Mouse (Mus musculus) MEL (cell line): ENCODE data around the gene Lonrf2. TPM values are rescaled to one million over a fixed set of nuclear protein-coding genes. Genes with fewer than 3 reads are reported as not detected.
A peak's percentile ranks its signal among the peaks of the same experiment; 100 is the strongest.

Experiments used
- DNase-seq: peaks from one replicate; pipeline ENCODE4 v3.0.0; 2011; ENCODE audit warnings: low read depth, low spot score
- H3K27ac ChIP-seq: 2 replicates; pipeline ENCODE4 v1.5.1; 2012; ENCODE audit warnings: low read depth, mild to moderate bottlenecking, control low read depth, low read length, moderate library complexity; ENCODE audit not compliant: control insufficient read depth
- H3K27me3 ChIP-seq, 2 experiments: fragments of 150-350 bp in 1 of 2; sonication (generic) in 1 of 2; 2 replicates each; pipeline ENCODE4 v1.6.1; 2012; ENCODE audit warnings: low read length in 2 of 2, mild to moderate bottlenecking in 2 of 2, improper control_type of control experiment in 1 of 2, moderate library complexity in 1 of 2; ENCODE audit not compliant: insufficient read depth in 2 of 2, control insufficient read depth in 1 of 2
- H3K36me3 ChIP-seq, 2 experiments: 2 replicates each; pipeline ENCODE4 v1.6.1; 2012 to 2014; ENCODE audit warnings: low read length in 2 of 2, improper control_type of control experiment in 1 of 2, inconsistent platforms in 1 of 2, mild to moderate bottlenecking in 1 of 2; ENCODE audit not compliant: insufficient read depth in 2 of 2, control insufficient read depth in 1 of 2
- H3K4me1 ChIP-seq, 2 experiments: fragments of 150-350 bp in 1 of 2; sonication (generic) in 1 of 2; 2 replicates each; pipeline ENCODE4 v1.6.1; 2012; ENCODE audit warnings: low read length in 2 of 2, improper control_type of control experiment in 1 of 2, mild to moderate bottlenecking in 1 of 2; ENCODE audit not compliant: insufficient read depth in 2 of 2, control insufficient read depth in 1 of 2
- H3K4me3 ChIP-seq, 2 experiments: fragments of 150-350 bp in 1 of 2; sonication (generic) in 1 of 2; 2 replicates each; pipeline ENCODE4 v1.5.1; 2012; ENCODE audit warnings: low read depth in 2 of 2, low read length in 2 of 2, mild to moderate bottlenecking in 2 of 2, moderate library complexity in 2 of 2, control low read depth in 1 of 2, improper control_type of control experiment in 1 of 2; ENCODE audit not compliant: control insufficient read depth in 1 of 2, insufficient read depth in 1 of 2
- H3K79me2 ChIP-seq: 2 replicates; pipeline ENCODE4 v1.6.1; 2012; ENCODE audit warnings: mild to moderate bottlenecking, low read length, moderate library complexity; ENCODE audit not compliant: control insufficient read depth, poor library complexity, insufficient read depth
- H3K9ac ChIP-seq: 2 replicates; pipeline ENCODE4 v1.6.1; 2012; ENCODE audit warnings: low read depth, mild to moderate bottlenecking, control low read depth, low read length, moderate library complexity; ENCODE audit not compliant: control insufficient read depth, poor library complexity, severe bottlenecking
- H3K9me3 ChIP-seq: fragments of 150-350 bp; sonication (generic); replicated peaks from 2 replicates; pipeline ENCODE4 v1.6.1; 2012; ENCODE audit warnings: mild to moderate bottlenecking, low read length, improper control_type of control experiment, moderate library complexity; ENCODE audit not compliant: insufficient read depth
- CHD1 ChIP-seq: IDR thresholded peaks from 2 replicates; pipeline ENCODE4 v1.6.1; 2012; ENCODE audit warnings: low read depth, mild to moderate bottlenecking, inconsistent platforms, low read length, improper control_type of control experiment
- CHD2 ChIP-seq: IDR thresholded peaks from 2 replicates; pipeline ENCODE4 v1.6.1; 2011; ENCODE audit warnings: low read length, improper control_type of control experiment
- CTCF ChIP-seq, 3 experiments: IDR thresholded peaks in 2 of 3; conservative IDR thresholded peaks in 1 of 3; 2 replicates each; pipeline ENCODE4 v1.5.1; 2011 to 2012; ENCODE audit warnings: low read length in 3 of 3, low read depth in 2 of 3, mild to moderate bottlenecking in 2 of 3, improper control_type of control experiment in 1 of 3, inconsistent platforms in 1 of 3, mixed read lengths in 1 of 3, moderate library complexity in 1 of 3; ENCODE audit not compliant: control insufficient read depth in 1 of 3, insufficient read depth in 1 of 3, poor library complexity in 1 of 3, severe bottlenecking in 1 of 3
- ELF1 ChIP-seq: IDR thresholded peaks from 2 replicates; pipeline ENCODE4 v1.6.1; 2014; ENCODE audit warnings: low read depth, mild to moderate bottlenecking, inconsistent platforms, low read length, improper control_type of control experiment, moderate library complexity
- EP300 ChIP-seq, 2 experiments: IDR thresholded peaks; 2 replicates each; pipeline ENCODE4 v1.6.1; 2011; ENCODE audit warnings: improper control_type of control experiment in 2 of 2, low read length in 2 of 2, low read depth in 1 of 2, mild to moderate bottlenecking in 1 of 2
- ETS1 ChIP-seq: IDR thresholded peaks from 2 replicates; pipeline ENCODE4 v1.6.1; 2012; ENCODE audit warnings: low read depth, mild to moderate bottlenecking, inconsistent platforms, low read length, improper control_type of control experiment, moderate library complexity
- GABPA ChIP-seq: IDR thresholded peaks from 2 replicates; pipeline ENCODE4 v1.6.1; 2012; ENCODE audit warnings: low read depth, mild to moderate bottlenecking, inconsistent platforms, low read length, improper control_type of control experiment, moderate library complexity
- HCFC1 ChIP-seq: IDR thresholded peaks from 2 replicates; pipeline ENCODE4 v1.6.1; 2012; ENCODE audit warnings: low read depth, mild to moderate bottlenecking, inconsistent platforms, low read length, improper control_type of control experiment, moderate library complexity
- KAT2A ChIP-seq: conservative IDR thresholded peaks from 2 replicates; pipeline ENCODE4 v1.6.1; 2012; ENCODE audit warnings: low read depth, low read length, improper control_type of control experiment, inconsistent platforms
- MAFK ChIP-seq: IDR thresholded peaks from 2 replicates; pipeline ENCODE4 v1.6.1; 2011; ENCODE audit warnings: low read depth, mild to moderate bottlenecking, low read length, improper control_type of control experiment, borderline replicate concordance
- MAZ ChIP-seq: IDR thresholded peaks from 2 replicates; pipeline ENCODE4 v1.6.1; 2012; ENCODE audit warnings: low read depth, mild to moderate bottlenecking, inconsistent platforms, low read length, improper control_type of control experiment
- MEF2A ChIP-seq: IDR thresholded peaks from 2 replicates; pipeline ENCODE4 v1.6.1; 2014; ENCODE audit warnings: low read depth, mild to moderate bottlenecking, inconsistent platforms, low read length, improper control_type of control experiment; ENCODE audit not compliant: poor library complexity, insufficient replicate concordance, severe bottlenecking; ENCODE audit errors: extremely low read depth
- MXI1 ChIP-seq: IDR thresholded peaks from 2 replicates; pipeline ENCODE4 v1.6.1; 2011; ENCODE audit warnings: mild to moderate bottlenecking, low read depth, low read length, improper control_type of control experiment
- MYB ChIP-seq: IDR thresholded peaks from 2 replicates; pipeline ENCODE4 v1.6.1; 2011; ENCODE audit warnings: mild to moderate bottlenecking, low read depth, low read length, improper control_type of control experiment
- MYC ChIP-seq: IDR thresholded peaks from 2 replicates; pipeline ENCODE4 v1.6.1; 2011; ENCODE audit warnings: low read depth, mild to moderate bottlenecking, low read length, improper control_type of control experiment, moderate library complexity
- POLR2A ChIP-seq, 2 experiments: IDR thresholded peaks; 2 replicates each; pipeline ENCODE4 v1.6.1; 2011 to 2012; ENCODE audit warnings: low read length in 2 of 2, mild to moderate bottlenecking in 2 of 2, control low read depth in 1 of 2, improper control_type of control experiment in 1 of 2, low read depth in 1 of 2, moderate library complexity in 1 of 2; ENCODE audit not compliant: control insufficient read depth in 1 of 2, insufficient read depth in 1 of 2, poor library complexity in 1 of 2
- POLR2AphosphoS2 ChIP-seq: IDR thresholded peaks from 2 replicates; pipeline ENCODE4 v1.6.1; 2011; ENCODE audit warnings: low read length, improper control_type of control experiment
- POLR2AphosphoS5 ChIP-seq: IDR thresholded peaks from 2 replicates; pipeline ENCODE4 v1.6.1; 2012; ENCODE audit warnings: low read depth, borderline replicate concordance, mild to moderate bottlenecking, inconsistent platforms, low read length, moderate library complexity, mixed read lengths
- RAD21 ChIP-seq: IDR thresholded peaks from 2 replicates; pipeline ENCODE4 v1.6.1; 2011; ENCODE audit warnings: mild to moderate bottlenecking, low read depth, low read length, improper control_type of control experiment
- SMC3 ChIP-seq: IDR thresholded peaks from 2 replicates; pipeline ENCODE4 v1.6.1; 2011; ENCODE audit warnings: low read depth, low read length, improper control_type of control experiment
- TCF12 ChIP-seq: IDR thresholded peaks from 2 replicates; pipeline ENCODE4 v1.6.1; 2014; ENCODE audit warnings: low read depth, mild to moderate bottlenecking, inconsistent platforms, low read length, improper control_type of control experiment, moderate library complexity
- USF1 ChIP-seq: IDR thresholded peaks from 2 replicates; pipeline ENCODE4 v1.6.1; 2014; ENCODE audit warnings: low read depth, mild to moderate bottlenecking, inconsistent platforms, low read length, improper control_type of control experiment, moderate library complexity
- ZC3H11A ChIP-seq: IDR thresholded peaks from 2 replicates; pipeline ENCODE4 v1.6.1; 2012; ENCODE audit warnings: low read depth, mild to moderate bottlenecking, inconsistent platforms, low read length, improper control_type of control experiment
- ZMIZ1 ChIP-seq: IDR thresholded peaks from 2 replicates; pipeline ENCODE4 v1.6.1; 2012; ENCODE audit warnings: low read depth, mild to moderate bottlenecking, inconsistent platforms, low read length, improper control_type of control experiment, moderate library complexity
- polyA plus RNA-seq, 2 experiments: library from polyadenylated mRNA; stranded (reverse) in 1 of 2; unstranded in 1 of 2; fragments of >175 nt in 1 of 2; fragments of >200 nt in 1 of 2; gene quantifications; 2 replicates each; pipeline versions ENCODE4 v1.2.1 to v1.2.4; 2012; ENCODE audit warnings: low replicate concordance in 2 of 2, low read depth in 1 of 2; ENCODE audit not compliant: insufficient read length in 2 of 2, insufficient read depth in 1 of 2, missing spikeins in 1 of 2
- total RNA-seq: library from RNA; depleted of rRNA; stranded (reverse); fragments of 300-350 nt; gene quantifications from 2 replicates; pipeline ENCODE4 v1.2.3, GENCODE M21; 2012

The Lonrf2 gene
- total and polyA plus RNA-seq, 3 experiments, result not detected

DNA sequence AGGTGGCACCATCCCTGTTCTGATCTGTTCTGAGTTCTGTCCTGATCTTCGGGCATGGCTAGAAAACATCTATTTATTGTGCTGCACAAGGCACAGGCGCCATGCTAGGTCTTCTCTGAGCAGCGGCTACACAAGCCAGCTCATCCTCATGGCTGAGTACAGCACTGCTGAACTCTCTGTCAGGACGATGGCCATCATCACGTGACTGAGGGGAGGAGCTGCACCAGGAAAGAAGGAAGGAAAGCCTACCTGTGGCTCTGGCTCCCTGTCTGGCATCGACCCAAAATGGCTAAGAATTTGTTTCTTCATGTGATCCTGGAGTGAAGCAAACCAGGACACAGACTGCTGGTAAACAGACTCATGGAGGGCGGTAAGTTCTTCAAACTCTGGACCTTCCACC, 36.1 kb downstream of the Lonrf2 start:
- Histone ChIP-seq H3K9me3 (no peaks in the 10 kb centered on the region), H3K79me2 (no peaks in the 10 kb centered on the region), H3K36me3 (no peaks in the 10 kb centered on the region), H3K4me1 (no peaks in the 10 kb centered on the region), H3K9ac (no peak overlapping the region), H3K27me3 (peaks cover 1 to 6% of the 10 kb centered on the region in 2 experiments), H3K27ac (no peak overlapping the region), H3K4me3 (no peak overlapping the region)
- DNase-seq, result no peak
- TF ChIP-seq MEF2A (no peak), MYB (no peak), USF1 (peak; percentile 56; the same call in 1 of the 2 replicates)

DNA sequence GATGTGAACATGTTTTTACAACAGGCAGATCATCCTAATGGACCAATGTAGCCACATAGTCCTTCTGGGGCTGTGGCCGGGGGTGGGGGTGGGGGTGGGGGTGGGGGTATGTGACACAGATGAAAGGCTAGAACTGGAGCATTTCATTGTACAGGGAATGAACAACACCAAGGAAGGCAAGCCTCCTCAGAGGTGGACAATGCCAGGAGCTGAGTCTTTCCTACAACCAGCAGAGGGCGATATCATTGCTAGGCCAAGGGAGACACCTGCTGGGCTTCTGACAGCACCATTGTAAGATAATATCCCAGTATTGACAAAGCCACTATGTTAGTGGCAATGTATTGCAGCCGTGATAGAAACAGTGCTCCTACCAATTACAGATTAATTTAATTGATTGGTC, 37.2 kb downstream of the Lonrf2 start:
- H3K9ac ChIP-seq, result no peak overlapping the region
- peak; percentile 67 for DNase-seq
- H3K27ac ChIP-seq, result no peak overlapping the region
- H3K9me3 ChIP-seq, result no peaks in the 10 kb centered on the region
- no peaks in the 10 kb centered on the region for H3K79me2 ChIP-seq
- no peak overlapping the region for H3K4me3 ChIP-seq
- peaks cover 1 to 6% of the 10 kb centered on the region in 2 experiments for H3K27me3 ChIP-seq
- H3K4me1 ChIP-seq, result no peaks in the 10 kb centered on the region
- H3K36me3 ChIP-seq, result no peaks in the 10 kb centered on the region
- TF ChIP-seq KAT2A (no peak), EP300 (IDR thresholded peaks at IDR 0.05; ENCODE audit: low read depth in 1 of 2, low read length in 2 of 2) (no peak), CHD2 (no peak), MEF2A (no peak), POLR2AphosphoS2 (no peak), POLR2A (IDR thresholded peaks at IDR 0.05; ENCODE audit: control insufficient read depth in 1 of 2, insufficient read depth in 1 of 2, low read depth in 1 of 2, low read length in 2 of 2, poor library complexity in 1 of 2) (no peak), SMC3 (peak; percentile 86), MYB (no peak), MAZ (no peak), ELF1 (no peak), MYC (no peak), ETS1 (no peak), ZC3H11A (peak; percentile 68), HCFC1 (no peak), GABPA (no peak), POLR2AphosphoS5 (no peak), MXI1 (no peak), RAD21 (peak; percentile 75), CHD1 (no peak), MAFK (no peak), USF1 (no peak), CTCF (IDR thresholded peaks at IDR 0.05 in 2 of 3, conservative IDR thresholded peaks at IDR 0.05 in 1 of 3; ENCODE audit: control insufficient read depth in 1 of 3, insufficient read depth in 1 of 3, low read depth in 2 of 3, low read length in 3 of 3, poor library complexity in 1 of 3, severe bottlenecking in 1 of 3) (peak; percentile 84 to 99 (median 86)), TCF12 (no peak), ZMIZ1 (no peak)
